Mouse (Mus musculus) layer of hippocampus, adult 8-10 months (tissue): ENCODE results near the gene Supt6. TPM values are rescaled to one million over a fixed set of nuclear protein-coding genes. Genes with fewer than 3 reads are reported as not detected.
"Not testable (repeated sequence)": the region's sequence is repeated elsewhere in the genome, so short reads cannot be mapped to it uniquely, and the experiment has no call there.

Experiments
- DNase-seq, 2 experiments: peaks; one replicate each; pipeline ENCODE4 v3.0.0; 2022; ENCODE audit warnings: low spot score in 2 of 2
- total RNA-seq, 4 experiments: library from RNA; stranded (reverse); gene quantifications; 2 replicates each; pipeline ENCODE4 v1.2.4; 2022

Gene Supt6
- total RNA-seq = 100 to 1,000 TPM; 124 to 126 (median 125) TPM

- DNase-seq = peak; percentile 84 to 85
Measured at GRCm38 (mm10) chr11:78245627-78246317, at the start of gene Supt6, which contains the start of gene Sdf2. TSS of gene Supt6 (minus strand) at chr11:78245987. TSS of gene Sdf2 (plus strand) at chr11:78245746.

DNA sequence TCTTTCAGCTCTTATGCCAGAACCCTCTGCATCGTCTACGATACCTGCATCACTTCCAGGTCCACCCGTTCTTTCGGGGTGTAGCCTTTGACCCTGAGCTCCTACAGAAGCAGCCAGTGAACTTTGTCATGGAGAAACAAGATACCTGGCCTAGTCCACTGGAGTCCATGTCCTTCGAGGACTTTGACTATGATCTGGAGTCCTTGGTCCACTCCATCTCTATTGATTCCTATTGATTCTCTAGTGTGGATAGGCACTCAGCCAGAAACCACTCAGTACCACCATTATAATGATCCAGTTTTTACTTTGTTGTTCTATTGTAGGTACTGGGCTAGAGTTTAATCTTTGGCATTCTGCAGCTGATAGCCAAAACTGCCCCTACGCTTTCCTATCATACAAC, 48.8 kb upstream of the Supt6 start:
- DNase-seq = no peak

GRCm38 (mm10) chr11:78290654-78291053, 44.9 kb upstream of the Supt6 start, which contains the start of gene BC030499:
TSS of gene BC030499 (plus strand) at chr11:78290841.
- DNase-seq = no peak

DNA sequence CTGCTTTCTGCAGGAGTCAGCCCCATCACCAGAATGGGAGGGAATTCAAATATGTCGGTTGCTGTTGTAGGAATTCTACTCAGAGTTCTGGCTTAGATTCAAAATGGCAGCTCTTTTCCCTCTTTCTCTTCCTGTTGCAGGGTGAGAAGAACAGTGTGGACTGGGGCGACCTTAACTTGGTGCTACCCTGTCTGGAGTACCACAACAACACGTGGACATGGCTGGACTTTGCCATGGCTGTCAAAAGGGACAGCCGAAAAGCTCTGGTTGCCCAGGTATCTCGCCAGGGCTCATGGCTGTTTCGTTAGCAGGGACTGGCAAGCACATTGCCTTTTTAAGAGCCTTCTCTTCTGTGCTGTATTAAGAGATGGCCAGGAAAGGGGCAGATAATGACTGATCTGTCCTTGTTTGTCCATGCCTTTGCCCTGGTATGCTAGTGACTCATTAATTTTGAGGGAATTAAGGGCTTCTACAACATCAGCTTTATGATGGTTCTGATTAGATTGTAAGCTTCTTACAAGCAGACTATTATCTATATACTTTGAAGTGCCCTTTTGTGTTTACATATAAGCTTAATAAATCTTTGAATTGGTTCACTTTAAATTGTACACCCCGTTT, 43.5 kb upstream of the Supt6 start:
- DNase-seq = no peak

- DNase-seq = peak; percentile 39 to 59
Measured at GRCm38 (mm10) chr11:78279586-78279985, 33.8 kb upstream of the Supt6 start.

GRCm38 (mm10) chr11:78278853-78279252, 33.1 kb upstream of the Supt6 start:
- no peak for DNase-seq

DNA sequence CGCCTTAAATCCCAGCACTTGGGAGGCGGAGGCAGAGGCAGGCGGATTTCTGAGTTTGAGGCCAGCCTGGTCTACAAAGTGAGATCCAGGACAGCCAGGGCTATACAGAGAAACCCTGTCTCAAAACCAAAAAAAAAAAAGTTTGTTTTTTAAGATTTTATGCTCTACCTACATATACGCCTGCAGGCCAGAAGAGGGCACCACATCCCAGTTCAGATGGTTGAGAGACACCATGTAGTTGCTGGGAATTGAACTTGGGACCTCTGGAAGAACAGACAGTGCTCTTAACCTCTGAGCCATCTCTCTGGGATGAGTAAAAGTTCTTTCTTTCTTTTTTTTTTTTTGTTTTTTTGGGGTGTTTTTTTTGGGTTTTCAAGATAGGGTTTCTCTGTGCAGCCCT, 30.4 kb upstream of the Supt6 start:
- not testable (repeated sequence) for DNase-seq

DNA sequence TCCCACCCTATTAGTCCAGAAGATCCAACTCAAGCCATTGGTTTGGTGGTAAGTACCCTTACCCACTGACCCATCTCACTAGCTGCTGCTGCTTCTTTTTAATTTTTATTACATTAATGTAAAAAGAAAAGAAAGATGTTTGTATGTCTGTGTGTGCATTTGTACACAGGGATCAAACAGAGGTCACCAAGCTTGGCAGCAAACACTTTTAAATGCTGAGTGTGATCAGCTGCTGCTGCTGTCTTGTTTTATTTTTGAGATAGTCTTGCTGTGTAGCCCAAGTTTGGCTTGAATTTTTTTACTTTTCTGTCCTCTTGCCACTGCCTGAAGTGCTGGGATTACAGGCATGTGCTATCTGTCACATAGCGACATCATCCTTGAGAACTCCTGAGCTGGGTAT, 29.8 kb upstream of the Supt6 start:
- DNase-seq = no peak

DNA sequence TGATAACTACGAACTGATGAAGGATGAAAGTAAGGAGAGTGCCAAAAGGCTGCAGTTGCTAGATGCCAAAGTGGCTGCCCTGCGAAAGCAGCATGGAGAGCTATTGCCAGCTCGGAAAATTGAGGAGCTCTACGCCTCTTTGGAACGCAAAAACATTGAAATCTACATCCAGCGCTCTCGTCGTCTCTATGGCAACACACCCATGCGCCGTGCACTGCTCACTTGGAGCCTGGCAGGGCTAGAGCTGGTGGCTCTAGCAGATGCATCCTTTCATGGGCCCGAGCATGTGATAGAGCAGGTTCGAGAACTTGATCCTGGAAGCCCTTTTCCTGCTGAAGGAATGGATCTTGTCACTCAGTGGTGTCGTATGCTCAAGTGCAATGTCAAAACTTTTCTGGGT, 26.2 kb upstream of the Supt6 start:
- DNase-seq = peak; percentile 76 to 83

DNA sequence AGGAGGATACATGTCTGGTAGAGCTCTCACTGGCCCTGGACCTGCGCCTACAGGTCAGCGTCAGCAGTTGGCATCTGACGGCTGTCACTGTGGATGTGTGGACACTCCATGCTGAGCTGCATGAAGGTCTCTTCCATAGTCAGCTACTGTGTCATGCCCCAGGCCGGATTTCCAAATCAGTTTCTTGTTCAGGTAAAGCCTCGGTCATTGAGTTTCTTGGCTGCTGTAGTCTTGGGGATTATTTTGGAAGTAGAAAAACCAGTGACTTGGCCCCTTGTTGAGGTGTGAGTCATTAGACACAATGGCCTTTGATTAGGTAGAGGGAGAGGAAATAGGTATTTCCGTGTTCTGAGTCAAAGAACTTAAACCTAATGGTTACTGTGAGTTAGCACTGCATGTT, 19.8 kb upstream of the Supt6 start:
- DNase-seq = no peak

GRCm38 (mm10) chr11:78262550-78262949, 16.8 kb upstream of the Supt6 start:
- DNase-seq = peak in 1 of 2 experiments; percentile 32

GRCm38 (mm10) chr11:78261380-78262352, 15.9 kb upstream of the Supt6 start, which contains the start of gene 2610507B11Rik:
TSS of gene 2610507B11Rik (plus strand) at chr11:78261752.
- peak; percentile 73 to 79 for DNase-seq

DNA sequence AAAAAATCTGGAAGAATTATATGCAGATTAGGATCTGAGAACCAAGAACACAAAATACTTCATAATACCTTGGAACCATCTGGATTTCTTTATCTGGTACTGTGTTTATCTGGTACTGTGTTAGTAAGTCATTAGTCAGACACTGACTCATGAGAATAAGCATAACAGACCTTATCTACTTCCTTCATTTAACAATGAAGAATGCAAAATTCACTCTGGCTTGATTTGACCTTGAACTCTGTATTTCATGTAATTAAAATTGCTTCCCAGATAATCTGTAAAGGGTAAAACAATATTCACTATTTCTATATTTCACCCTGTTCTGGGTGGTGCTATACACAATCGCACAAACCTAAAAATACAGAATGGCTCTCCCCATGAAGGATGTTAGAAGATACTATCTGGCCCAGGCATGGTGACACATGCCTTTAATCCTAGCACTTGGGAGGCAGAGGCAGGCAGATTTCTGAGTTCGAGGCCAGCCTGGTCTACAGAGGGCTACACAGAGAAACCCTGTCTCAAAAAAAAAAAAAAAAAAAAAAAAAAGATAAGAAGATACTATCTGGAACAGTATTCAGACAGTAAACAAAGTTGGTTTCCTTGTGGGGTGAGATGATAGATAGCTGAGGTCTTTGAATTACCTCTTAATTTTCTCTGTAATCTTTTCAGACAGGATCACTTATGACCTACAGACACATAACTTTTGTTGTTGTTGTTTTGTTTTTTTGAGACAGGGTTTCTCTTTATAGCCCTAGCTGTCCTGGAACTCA, 14.9 kb upstream of the Supt6 start:
- no peak for DNase-seq

DNA sequence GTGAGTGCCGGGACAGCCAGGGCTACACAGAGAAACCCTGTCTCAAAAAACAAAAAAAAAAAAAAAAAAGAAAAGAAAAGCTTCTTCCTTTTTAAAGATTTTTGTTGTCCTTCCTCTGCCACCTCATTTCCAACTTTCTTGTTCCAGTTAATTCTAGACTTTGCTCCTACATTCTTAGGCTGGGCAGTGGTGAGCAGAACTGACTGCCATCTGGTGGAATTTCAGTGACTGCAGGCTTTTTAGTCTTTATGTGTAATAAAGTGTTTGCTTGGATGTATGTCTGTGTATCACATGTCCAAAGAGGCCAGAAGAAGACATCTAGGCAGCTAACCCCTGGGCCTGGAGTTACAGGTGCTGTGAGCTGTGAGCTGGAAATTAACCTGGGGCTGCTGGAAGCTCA, 10.8 kb upstream of the Supt6 start:
- DNase-seq = no peak

DNA sequence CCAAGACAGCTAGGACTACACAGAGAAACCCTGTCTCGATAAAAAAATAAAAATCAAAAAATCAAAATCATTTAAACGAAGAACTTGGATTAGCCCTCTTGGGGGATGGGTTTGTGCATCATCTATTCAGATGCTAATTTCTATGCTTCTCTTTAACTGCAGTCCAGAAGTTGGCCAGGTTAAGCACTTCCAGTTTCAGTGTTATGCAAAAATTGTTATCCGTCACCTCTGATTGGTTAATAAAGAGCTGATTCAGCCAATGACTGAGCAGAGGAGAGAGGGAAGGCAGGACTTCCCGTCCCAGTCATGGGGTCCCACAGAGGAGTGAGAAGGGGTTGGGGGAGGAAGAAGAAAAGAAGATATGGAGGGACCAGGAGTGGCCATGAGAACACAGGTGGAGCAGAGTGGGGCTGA, 1.9 kb upstream of the Supt6 start:
- no peak for DNase-seq

- DNase-seq = no peak
Measured at GRCm38 (mm10) chr11:78247012-78247348, 1.2 kb upstream of the Supt6 start.

- DNase-seq = no peak
Measured at GRCm38 (mm10) chr11:78246318-78247011, 678 bp upstream of the Supt6 start.

DNA sequence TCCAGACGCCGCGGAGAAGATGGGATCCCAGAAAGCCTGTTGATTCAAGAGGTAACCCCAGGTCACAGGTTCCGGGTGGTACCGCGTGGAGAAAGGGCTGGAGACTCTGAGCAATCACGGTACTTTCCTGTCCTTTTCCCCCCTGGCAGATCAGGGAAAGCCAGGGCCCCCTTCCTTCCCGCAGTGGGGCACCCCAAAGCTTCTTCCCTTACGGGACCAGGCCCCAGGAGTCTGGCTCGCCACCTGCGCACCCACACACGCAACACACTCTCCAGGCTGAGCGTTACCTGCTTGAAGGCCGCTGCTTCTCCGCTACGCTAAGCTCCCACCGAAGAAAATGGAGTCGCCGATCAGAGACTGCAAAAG, 543 bp downstream of the Supt6 start:
- no peak for DNase-seq

DNA sequence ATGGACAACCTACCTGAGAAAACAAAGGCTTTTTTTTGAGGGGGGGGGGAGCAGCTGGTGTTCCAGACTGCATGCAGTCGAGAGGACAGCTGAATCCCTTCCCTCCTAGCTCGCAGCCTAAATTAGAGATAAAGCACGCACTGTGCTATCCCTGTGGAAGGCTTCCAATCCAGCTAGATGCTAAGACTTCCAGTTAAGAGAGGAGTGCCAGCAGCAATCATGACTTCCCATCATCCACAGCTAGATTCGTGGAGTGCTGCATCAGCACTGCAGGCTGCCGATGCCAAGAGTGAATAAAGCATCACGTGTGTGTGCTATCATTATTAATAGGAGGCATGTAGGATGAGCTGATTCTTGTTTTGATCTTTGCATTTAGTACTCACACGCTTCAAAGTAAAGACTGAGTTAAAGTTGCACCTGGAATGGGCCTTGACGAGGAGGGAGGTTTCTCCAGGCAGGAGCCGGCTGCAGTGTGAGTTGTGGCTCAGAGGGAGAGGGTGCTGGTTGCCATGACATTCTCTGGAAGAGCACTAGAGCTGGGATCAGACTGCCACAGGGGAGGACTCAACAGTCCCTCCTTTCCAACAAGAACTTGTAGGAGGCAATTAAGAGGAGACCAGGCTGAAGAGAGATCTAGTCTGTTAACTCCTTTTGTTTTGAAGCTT, 5.5 kb downstream of the Supt6 start:
- peak; percentile 70 to 72 for DNase-seq

DNA sequence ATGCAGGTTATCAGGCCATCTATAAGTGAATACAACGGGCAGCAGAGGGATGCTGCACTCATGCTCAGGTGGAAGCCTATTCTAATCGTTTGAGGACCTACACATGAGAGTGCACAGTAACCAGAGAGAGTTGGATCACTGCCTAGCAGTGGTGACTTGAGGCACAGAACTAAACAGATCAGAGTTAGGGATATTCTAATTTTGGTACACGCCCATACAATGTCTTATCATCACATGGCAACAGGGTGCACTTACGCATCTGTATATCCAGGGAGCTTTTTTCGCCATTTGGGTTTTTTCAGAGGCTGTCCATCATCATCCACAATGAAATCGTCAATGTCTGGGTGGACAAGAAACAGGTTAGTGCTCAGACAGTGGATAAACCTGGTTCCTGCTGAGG, 14.3 kb downstream of the Supt6 start:
- no peak for DNase-seq
